Mouse (Mus musculus) frontal cortex, postnatal 36 days (tissue): ENCODE data around the gene Klk6.

Source experiments
- DNase-seq, 2 experiments: peaks; one replicate each; pipeline ENCODE4 v3.0.0; 2022; ENCODE audit warnings: low spot score in 2 of 2

Gene Klk6

DNA sequence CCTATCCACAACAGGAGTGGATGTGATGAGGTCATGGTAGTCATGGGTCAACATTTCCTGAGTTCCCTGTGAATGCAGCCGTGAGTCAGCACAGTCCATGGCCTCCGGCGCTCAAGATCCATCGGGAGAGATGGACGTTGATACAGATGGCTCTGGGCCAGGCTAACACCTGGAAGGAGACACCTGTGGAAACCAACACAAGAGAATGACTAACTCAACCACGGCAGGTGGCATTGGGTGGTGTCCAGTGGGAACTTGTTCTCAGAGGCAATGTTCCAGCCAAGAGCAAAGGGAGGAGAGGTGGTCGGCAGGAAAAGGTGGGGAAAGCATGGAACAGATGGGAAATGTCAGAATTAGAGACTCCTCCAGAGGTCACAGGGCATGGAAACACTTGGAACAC is 2.7 kb upstream of the Klk6 start:
- DNase-seq = no peak

DNA sequence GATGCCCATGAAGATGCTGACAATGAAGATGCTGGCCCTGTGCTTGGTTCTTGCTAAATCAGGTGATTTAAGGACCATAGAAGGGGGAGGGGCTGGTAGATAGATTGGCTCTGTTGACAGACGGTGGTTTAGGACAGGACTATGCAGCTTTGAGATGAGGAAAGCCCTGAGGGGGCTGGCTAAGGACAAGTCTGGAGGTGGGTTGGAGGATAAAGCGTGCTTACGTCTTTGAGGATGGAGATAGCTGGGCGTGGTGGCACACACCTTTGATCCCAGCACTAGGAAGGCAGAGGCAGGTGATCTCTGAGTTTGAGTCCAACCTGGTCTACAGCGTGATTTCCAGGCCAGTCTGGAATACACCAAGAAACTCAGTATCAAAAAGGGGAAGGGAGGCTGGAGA is 1.8 kb downstream of the Klk6 start:
- DNase-seq = no peak

DNA sequence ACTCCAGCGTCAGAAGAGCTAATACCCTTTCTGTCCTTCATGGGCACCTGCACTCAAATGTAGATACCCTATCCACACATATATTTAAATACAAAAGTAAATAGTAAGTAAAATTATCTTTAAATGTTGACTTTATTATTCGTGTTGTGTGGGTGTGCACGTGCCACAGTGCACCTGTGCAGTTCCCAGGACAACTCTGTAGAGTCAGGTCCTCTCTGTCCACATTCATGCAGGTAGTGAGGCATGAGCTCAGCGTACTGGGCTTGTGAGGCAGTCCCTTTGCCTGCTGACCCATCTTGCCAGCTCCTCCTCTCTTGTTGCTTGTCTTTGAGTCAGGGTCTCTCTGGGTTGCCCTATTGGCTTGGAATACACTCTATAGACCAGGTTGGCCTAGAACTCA is 3.4 kb downstream of the Klk6 start:
- DNase-seq = no peak

- no peak for DNase-seq
These were observed 4.7 kb downstream of the Klk6 start for GRCm38 (mm10) chr7:43829006-43829405.

GRCm38 (mm10) chr7:43841701-43842100 is 17.4 kb downstream of the Klk6 start, which contains the start of gene Klk5:
Klk5 (plus strand) TSS chr7:43841971.
- DNase-seq = no peak

DNA sequence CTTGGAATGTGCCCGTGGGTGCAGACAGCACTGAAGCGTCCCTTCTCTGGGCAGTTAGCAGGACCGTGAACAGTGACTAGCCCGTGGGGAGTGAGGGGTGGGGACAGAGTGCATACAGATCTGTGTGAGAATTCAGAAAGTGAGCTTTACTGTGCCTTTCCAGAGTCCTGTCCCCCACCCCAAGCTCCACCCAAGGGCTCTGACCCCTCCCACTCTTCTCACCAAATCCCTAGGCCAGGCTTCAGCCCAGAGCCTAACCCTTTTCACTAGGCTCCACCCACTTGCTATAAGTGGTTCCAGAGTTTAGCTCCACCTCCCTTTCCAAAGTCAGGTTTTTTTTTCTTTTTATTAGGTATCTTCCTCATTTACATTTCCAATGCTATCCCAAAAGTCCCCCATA is 19.5 kb downstream of the Klk6 start:
- DNase-seq = no peak

- DNase-seq = no peak
These were observed 27.3 kb downstream of the Klk6 start for GRCm38 (mm10) chr7:43851616-43852015.

DNA sequence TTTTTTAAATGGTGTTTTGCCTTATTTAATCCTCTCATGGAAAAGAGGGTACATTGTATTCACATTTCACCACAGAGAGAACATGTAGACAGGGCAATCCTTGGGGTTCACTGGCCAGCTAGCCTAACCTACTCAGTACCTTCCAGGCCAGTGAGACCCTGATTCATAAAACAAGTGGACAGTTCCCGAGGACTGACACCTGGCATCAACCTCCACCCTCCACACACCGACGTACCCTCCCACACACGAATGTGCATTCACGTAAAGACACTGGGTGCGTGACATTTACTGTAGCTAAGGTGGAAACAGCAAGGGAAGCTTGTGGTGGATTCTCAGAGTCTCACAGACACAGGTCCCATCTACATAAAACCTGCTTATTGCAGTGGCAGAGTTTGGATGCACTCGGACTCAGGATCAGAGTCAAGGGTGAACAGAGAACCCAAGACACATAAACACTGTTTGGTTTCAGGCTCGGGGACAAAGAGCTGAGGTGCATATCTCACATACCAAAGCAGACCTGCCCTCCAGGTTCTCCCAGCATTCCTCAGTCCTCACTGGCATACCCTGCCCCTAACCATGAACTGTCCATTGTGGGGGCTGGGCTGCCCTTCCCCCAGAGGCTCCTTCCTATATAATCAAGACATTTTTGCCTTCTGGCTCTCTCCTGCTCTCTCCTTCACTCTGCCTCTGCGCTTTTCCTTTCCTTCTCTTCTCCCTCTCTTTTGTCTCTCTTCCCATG is 30.5 kb downstream of the Klk6 start:
- DNase-seq = no peak

DNA sequence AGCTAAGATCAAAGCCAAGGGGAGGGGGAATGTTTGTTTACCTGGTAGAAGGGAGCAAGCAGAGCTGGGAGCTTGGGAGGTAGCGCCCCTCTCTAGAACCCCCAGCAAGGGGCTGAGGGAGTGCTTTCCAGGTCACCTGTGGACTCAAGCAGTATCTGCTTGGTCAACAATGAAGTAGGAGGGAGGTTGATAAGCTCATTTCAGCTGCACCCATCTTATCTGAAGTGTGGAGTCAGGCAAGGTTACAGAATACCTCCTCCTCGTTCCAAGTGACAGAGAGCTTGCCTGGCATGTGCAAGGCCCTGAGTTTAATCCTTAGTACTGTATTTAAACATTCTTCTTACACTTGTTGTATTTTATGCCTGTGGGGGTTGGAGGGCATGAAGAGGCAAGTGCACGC is 31.4 kb downstream of the Klk6 start:
- DNase-seq = no peak

DNA sequence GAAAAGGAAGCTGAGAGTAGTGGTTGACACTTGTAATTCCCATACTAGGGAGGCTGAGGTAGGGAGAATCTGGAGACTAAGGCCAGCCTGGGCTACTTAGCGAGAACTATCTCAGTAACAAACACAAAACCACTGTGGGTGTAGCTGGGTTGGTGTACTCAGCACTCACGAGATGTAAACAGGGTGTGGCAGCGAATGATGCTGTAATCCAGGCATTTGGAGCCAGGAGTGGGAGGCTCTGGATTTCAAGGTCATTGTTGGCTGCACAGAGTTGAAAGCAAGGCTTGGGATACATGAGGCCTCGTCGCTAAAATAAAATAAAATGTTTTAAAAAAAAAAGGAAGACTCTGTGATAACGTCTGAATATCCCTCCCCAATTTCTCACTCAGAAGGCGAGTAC is 32.0 kb downstream of the Klk6 start:
- DNase-seq = no peak

- no peak for DNase-seq
These were observed 33.2 kb downstream of the Klk6 start for GRCm38 (mm10) chr7:43857501-43857900.

DNA sequence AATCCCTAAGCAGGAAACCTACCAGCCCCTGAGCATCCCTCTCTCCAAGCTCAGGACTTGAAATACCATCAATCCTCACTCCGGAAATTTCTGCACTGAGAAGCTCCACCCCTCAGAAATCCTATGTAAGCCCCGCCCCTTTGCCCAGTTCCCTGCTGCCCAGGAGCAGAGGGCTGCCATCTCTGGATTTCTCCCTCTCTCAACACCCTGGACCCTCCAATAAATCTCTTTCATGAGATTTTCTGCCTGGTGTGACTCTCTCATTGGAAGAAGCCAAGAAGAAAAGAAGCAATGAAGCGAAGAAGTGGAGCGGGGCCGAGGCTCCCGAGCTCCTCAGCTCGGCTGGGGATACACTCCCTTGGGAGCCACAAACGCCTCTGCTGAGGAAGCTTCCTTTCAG is 36.1 kb downstream of the Klk6 start:
- no peak for DNase-seq

- peak; percentile 64 to 81 for DNase-seq
These were observed 48.9 kb downstream of the Klk6 start for GRCm38 (mm10) chr7:43873237-43873636.

- no peak for DNase-seq
These were observed 49.4 kb downstream of the Klk6 start for GRCm38 (mm10) chr7:43873674-43874073.

- no peak for DNase-seq
These were observed 50.6 kb downstream of the Klk6 start for GRCm38 (mm10) chr7:43874868-43875375.

GRCm38 (mm10) chr7:43876444-43876843 is 52.1 kb downstream of the Klk6 start:
- no peak for DNase-seq

GRCm38 (mm10) chr7:43878281-43878680 is 54.0 kb downstream of the Klk6 start:
- no peak for DNase-seq

DNA sequence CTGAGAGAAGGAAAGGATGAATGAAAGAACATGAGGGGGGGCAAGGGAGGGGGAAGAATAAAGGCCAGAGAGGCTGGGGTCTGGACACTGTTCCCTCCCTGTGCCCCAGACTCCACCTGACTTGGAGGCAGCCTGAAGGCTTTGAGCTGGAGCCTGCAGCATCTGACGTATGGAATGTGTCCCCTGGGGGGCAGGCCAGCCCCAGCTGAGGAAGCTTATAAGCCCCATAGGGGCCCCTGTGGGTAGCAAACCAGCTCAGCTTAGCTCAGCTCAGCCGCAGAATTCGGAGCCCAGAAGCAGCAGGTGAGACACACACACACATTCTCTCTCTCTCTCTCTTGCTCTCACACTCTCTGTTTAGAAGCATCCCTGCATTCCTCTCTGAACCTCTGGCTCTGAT is 56.6 kb downstream of the Klk6 start, which contains the start of gene Klk4:
TSS of gene Klk4 (plus strand) at position 249 of the 400 bp plus-strand sequence.
- DNase-seq = no peak
